Mouse (Mus musculus) layer of hippocampus, postnatal 10 days (tissue): ENCODE measurements around the gene Fam20b. TPM values are rescaled to one million over a fixed set of nuclear protein-coding genes. Genes with fewer than 3 reads are reported as not detected.
"Not testable (repeated sequence)": the region's sequence is repeated elsewhere in the genome, so short reads cannot be mapped to it uniquely, and the experiment has no call there.

Source experiments
- DNase-seq, 2 experiments: peaks; one replicate each; pipeline ENCODE4 v3.0.0; 2021; ENCODE audit warnings: low spot score in 2 of 2
- total RNA-seq, 2 experiments: library from RNA; stranded (reverse); gene quantifications; 2 replicates each; pipeline ENCODE4 v1.2.3; 2021

The Fam20b gene
- total RNA-seq, 2 experiments from 2014 or later = 65.2 to 67.2 TPM

DNA sequence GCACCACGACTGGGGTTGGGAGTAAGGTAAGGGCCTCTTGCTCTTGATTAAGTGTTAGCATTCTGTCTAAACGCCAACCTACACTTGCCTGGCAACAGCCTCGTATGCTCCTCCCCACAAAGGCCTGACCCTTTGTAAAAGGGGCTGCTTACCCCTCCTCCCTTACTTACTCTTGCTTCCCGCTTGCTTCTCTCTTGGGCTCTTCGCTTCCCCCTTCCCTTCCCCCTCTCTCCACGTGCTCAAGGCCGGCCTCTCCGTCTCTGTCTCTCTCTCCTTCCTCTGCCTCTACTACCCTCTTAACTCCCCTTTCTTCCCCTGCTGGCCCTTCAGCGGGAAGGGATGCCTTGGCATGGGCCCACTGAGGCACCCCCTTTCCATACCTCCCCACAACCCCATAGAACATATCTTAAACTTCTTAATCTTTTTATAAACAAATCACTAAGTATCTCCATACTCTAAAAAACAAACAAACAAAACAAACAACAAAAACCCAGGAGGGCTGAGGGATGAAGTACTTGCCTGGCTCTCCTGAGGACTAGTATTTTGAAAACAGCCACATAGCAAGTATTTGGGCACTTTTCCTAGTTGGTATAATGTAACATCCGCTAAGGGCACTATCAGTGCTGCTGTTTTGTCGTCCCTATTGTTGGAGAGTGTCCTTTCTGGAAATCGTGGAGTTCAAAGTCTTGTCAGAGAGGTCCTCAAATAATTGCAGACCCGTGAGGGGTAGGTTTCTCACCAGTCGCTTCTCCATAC is 46.0 kb downstream of the Fam20b start:
- DNase-seq = no peak

DNA sequence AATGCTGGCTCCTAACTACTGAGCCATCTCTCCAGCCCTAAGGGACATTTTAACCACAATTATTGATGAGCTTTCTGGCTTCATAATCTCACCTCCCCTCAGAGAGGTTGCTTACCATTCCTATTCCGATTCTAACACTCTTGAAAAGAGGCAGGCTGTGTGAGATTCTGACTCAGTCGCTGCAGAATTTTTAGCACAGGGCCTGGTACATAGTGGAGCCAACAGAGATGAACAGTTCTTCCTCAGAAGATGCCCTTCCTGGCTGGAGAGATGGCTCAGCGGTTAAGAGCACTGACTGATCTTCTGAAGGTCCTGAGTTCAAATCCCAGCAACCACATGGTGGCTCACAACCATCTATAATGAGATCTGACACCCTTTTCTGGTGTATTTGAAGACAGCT is 47.0 kb downstream of the Fam20b start:
- DNase-seq = no peak

DNA sequence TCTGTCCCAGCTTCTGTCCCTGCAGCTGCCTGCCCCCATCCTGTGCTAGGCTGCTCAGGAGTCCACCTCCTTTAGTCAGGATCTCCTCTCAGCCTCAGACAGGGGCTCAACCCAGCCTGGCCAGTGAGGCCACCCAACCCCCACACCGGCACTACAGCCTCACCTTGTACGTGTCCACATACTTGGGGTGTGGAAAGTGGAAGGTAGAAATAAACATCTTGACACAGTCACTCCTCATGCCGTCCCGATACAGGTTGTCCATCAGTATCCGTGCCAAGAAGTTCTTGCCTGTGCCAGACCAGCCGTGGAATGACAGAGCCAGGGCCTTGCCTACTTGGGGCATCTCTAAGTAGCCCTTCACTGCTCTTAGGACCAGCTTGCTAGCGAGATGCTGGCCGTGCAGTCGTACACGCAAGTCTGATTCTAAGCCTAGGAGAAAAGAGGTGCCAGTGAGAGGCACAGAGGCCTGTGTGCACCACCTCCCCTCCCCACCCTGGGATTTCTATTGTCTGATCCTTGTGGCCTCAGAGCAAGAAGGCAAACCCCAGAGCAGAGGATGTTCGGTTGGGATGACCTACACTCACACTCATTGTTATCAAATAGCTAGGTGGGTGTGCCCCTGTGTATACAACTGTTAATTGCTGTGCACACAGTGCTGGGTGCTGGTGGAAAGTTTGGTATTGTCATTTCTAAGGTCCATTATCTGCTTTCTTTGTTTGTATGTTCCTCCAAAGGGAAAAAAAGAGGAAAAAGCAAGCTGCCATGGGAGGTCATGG is 49.5 kb downstream of the Fam20b start:
- no peak for DNase-seq

DNA sequence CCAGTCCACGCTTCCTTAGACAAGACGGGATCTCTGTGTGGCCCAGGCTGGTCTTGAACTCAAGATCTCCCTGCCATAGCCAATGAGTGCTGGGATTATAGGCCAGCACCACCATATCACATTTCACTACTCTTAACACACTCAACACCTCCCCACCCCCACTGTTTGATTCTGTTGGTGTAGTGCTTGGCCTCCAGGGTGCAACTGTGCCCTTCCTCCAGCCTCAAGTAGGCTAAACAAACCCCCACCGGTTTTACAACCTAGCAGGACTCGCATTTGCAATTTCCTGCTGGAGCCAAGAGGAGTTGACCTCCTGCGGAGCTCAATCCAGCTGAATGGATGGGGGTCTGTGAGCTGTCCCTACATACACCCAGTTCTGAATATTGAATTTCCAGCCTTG is 50.3 kb downstream of the Fam20b start:
- no peak for DNase-seq

DNA sequence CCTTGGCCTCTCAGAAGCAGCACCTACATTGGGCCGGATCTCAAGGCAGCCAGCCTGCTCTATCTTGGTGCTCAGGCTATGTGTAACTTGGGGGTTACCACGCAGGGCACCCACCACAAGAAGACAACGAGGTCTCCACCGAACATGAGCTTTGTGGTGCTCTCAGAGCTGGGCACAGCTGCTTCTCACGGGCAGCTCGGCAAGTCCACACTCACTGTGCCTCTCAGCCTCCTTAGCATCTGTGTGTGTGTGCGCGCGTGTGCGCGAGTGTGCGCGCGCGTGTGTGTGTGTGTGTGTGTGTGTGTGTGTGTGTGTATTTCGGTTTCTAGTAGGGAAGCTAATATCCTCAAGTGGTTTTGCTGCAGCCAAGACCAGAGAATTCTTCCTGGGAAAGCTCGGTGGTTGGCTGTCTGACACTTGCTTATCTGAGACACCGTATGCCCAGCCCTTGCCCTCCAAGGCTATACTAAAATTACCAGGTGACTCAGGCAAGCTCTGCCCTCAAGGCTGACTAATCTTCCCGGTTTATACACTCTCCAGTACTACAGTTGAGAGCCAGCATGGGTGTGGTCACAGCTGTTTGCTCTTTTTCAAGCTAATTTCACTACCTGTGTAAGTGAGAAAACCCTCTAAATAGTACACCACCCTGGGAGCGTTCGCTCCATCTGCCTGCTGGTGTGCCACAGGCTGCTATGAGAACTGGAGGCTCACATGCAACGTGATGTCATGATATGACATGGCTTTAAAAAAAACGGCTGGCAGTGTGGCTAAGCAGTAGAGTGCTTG is 51.6 kb downstream of the Fam20b start:
- no peak for DNase-seq

DNA sequence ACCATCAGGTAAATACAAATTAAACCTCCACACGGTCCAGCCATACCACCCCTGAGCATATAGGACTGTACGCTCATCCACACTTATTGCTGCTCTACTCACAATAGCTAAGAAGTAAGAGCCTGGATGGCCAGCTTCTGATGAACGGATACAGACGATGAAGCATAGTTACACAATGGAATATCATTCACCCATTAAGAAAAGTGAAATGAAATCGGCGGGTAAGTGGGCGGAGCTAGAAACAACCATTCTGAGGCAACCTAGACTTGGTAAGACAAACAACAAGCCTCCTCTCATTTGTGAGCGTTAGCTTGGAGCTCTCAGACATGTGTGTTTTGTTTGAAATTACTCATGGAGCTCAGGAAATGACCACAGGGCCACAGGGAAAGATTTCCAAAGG is 53.1 kb downstream of the Fam20b start:
- no peak for DNase-seq

DNA sequence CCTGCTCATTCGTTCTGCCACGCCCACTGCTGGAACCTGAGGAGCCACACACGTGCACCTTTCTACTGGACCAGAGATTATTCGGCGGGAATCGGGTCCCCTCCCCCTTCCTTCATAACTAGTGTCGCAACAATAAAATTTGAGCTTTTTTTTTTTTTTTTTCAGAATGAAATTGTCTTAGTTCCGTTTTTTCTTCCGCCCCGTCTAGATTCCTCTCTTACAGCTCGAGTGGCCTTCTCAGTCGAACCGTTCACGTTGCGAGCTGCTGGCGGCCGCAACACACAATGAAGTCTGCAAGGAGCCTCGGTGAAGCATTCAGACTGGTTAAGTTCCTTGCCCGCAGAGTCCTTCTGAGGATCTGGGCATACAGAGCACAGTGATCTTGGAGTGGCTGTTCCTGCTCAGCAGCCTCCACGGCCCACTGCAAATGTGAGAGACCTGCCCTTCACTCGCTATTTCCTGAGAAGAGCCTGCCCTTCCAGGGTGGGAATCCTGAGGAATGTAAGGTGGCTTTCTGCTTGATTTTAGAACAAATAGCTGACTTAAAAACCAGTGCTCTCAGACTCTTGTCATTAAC is 58.1 kb downstream of the Fam20b start:
- not testable (repeated sequence) for DNase-seq

DNA sequence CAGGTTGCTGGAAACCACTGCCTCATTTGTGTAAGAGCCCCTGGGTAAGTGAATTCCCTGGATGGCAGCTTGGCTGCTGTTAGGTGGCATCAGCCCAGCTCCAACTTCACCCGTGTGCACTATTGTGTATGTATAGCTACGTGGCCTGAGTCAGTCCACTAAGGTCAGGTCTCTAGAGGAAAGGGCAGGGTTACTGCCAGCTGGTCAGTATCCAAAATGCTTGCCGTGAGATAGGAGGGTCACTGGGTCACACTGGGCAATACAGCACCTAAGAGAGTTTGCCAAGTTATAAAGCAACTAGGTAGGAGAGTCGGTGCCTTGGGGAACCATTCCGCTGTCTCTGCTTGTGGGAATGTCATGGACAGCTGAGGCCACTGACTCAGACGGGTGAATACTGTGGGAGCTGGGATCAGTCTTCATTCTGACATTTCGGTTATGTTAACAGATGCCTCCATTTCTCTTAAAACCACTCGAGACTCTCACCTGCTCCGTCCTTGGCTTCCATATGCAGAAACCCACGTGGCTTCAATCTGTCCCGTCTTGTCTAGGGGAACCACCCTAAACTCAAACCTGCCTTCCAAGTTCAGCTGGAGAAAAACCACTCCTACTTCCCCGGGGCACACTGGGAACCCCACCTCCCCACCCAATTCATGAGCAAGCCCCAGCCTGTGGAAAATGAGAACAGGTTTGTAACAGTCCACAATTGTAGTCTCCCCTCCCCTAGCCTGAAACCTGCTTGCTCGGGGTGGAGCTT is 58.8 kb downstream of the Fam20b start:
- DNase-seq = no peak

DNA sequence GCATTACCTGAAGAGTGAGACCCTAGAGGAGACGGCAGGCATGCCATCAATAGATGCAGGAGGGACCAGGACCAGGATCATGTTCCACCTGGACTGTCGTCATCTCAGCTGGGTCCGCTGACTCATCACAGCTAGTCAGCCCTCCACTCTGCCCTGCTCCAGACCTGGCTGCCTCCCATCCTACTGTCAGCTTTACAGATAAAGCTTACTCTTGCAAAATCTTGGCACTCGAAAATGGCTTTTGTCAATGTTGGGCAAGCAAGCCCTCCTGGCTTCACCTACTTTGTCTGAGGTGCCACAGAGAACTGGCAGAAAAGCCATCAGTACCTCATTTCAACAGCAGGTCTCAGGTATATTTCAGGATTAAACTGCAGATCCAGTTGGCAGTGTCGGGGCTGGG is 60.2 kb downstream of the Fam20b start:
- no peak for DNase-seq

DNA sequence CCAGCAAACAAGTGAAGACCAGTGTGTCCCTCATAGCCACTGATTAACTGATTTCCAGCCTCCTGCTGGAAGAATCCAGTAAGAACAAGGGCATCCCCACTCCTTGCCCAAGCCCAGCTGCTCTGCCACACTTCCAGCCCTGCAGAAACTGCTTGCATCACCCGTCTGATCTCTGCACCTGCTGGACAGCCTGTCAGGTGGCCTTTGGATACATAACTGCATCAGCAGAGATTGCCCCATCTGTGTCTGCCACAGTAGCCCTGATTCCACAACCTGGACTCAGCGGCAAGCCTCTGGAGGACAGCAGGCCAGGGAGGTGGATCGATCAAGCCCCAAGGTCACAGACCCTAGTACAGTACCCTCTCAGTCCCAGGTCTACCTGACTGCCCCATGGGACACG is 61.4 kb downstream of the Fam20b start:
- no peak for DNase-seq

DNA sequence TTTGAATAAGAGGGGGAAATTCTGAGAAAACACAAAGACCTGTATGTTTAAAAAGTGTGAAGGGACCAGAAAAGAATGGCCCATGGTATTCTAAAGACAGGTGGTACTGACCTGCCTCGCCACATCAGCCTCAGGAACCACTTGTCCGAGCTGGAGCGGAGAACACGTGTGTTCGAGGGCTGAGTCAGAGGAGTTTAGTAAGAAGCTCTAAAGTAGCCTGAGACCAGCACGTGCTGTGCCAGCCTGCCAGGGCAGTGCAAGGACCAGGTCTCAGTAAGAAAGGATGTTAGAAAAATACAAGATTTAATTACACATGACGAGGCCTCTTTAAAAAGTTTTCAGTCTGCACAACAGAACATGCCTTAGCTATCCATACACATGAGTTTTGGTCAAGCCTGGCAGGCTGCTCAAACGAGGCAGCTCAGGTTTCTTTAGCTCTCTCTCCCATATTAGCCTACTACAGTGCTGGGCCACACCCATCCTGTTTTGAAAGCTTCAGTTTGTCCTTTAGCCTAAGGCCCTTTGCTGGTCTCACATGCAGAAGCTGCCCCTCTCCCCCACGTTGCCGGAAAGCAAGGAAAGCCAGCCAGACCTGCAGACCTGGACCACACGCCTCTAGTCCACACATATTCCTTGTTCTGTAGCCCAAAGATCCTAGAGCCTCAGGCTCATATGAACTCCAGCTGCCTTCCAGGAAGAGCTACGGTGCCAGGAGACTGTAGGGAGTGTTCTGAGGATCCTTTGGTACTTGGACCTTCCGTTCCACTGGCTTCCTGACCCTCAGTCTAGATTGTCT is 64.0 kb downstream of the Fam20b start:
- no peak for DNase-seq

DNA sequence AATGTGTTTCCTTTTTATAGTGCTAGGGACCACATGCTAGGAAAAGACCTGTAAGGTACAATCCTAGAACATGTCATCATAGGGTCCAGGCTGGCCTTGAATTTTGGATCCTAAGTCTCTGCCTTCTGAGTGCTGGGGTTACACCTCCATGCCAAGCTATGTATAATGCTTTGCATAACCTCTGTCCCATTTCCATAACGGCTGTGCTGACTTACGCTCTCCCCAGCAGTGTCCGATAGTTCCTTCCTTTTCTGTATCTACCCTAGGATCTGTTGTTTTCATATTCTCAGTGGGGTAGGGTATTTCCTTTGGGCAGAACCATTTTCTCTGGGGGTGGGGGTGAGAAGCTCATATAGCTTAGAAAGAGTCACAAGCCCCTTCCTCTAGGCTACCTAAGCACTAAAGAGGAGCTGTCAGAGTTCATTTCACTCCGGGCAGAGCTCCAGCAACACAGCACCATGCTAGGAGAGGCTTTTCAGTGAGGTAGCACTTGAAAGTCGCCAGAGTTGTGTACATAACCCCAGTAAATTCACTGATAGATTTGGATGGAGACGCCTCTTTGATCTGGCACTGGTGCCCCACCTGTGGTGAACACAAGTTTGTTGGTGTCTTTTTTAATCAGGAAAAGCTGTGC is 66.6 kb downstream of the Fam20b start:
- no peak for DNase-seq

DNA sequence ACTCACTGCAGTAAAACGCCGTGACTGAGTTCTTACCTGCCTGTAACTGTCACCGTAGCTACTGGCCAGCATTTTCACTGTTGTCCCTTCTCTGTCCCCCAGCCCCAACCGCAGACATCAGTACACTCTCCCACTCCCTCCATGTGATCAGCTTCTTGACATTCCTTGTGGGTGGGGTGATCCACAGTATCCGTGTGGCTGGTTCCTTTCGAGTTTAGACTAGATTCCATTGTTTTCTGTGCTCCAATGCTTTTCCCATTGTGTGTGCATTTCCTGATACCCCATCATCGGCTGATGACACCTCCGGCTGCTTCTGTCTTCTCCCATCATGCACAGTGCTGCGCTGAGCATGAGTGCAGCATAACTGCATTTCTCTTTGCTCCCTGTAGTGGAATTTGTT is 68.3 kb downstream of the Fam20b start:
- DNase-seq = no peak

DNA sequence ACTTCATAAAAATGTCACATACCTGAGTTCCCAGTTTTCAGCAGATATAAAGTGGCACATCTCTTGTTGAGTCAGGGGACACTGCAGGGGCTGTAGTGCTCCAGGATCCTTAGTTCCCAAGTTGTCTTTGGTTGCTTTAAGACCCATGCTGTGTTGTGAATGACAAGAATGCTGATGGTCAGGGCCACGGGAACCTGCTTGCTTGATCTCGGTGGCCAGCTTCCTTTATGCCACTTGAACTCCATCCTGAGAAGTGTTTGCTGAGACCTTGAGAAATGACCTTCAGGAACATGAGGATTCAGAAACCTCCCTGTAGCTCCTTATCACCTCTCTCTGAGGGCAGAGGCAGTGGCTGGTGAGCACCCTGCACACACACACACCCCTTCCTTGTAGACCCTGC is 70.2 kb downstream of the Fam20b start:
- no peak for DNase-seq

DNA sequence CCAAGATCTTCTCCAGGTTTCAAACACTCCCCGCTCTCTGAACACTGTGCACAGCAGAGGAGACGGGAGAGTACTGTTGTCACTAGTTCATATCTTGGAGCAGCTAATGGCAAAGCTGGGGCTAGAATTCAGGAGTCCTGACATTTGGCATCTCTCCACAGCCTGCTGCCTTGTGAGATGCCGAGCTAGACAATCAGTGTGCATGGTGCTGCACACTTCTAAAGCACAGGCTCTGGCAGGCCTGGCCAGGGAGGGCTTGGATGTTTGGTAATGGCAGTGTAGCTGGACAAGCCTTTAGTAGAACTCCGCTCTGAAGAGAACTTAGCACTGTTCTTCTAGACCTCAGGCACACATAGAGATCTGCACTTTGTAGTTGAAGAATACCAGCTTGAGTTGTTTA is 72.9 kb downstream of the Fam20b start:
- DNase-seq = no peak

DNA sequence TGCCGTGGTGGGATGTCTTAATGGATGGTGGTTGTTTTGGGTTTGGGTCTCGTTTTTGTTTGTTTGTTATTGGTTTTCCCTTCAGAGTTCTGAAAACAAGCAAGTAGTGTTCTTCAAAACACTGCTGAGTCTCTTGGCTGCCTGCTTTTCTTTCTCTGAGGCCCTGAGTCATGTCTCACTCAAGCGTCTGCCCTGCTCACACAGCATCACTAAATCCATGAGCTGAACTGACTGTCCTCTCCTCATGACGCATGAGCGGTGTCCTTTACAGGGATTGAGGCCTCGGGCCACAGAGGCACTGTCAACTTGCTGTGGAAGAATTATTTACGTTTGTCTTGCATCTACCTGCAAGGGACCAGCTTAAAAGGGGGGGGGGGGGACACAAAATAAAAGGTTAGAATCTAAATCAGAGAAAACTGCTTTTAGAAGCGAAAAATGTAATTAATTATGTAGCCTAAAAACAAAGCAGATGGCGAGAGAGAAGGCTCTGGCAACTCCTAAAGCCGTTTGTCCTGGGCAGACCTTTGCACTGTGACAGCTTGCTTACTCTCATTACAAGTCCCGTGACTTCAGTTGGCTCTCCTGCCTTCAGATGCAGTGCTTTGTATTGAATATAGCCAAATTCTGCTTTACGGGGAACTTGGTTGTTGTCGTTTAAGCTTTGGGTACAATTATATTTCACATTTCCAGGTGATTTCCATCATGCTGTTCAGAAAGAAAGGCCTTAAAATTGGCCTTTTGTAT is 73.9 kb downstream of the Fam20b start:
- DNase-seq = no peak

DNA sequence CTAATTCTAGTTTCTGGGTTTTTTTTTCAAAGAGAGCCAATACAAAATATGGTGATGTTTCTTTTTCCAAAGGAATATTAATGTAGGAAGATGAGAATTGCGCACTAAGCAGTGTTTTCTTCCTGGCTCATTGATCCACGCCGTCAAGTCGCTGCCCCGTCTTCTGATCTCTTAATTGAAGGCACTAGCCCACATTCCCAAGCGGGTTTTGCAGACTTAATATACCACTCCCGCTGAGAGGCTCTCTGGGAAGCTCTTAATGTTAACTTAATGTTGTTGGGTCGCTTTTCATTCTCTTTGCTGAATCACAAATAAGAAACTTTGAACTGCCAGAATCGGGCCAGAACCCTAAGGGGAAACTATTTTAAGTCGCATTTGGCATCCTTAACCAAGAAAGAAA is 74.8 kb downstream of the Fam20b start:
- no peak for DNase-seq

DNA sequence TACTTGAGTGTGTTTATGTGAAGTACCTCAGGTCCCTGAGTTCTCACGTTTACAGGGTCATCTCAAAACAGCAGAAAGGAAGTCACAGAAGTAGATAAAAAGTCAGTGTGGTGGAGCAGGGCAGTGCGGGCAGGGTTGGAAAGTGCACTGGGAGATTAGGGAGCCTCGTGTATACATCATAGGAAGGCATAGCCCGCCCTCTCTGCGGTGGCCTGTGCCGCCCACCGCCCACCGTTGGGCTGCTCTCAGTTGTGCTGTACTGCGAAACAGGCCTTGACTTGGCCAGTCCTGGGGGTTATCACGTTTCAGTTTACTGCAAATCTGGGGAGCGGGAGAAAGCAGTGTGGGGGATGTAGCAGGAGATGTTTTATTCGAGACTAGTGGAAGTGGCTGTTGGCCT is 76.1 kb downstream of the Fam20b start:
- no peak for DNase-seq

DNA sequence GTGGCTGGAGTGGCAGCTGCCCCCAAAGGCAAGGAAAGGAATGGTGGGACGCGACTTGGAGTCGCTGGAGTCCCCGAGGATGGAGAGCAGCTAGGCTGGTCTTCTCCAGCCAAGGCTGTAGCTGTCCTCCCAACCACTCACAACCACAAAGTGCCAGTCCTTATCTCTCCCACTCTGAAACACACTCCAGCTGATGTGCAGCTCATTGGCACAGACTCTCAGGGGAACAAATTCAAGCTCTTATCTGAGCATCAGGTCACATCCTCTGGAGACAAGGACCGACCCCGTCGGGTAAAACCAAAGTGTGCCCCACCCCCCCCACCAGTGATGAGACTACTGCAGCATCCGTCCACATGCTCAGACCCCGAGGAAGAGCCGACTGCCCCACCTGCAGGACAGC is 77.1 kb downstream of the Fam20b start:
- DNase-seq = no peak
